Mouse (Mus musculus) left cerebral cortex, adult 18-20 months (tissue): ENCODE results near the gene Plppr2. TPM values are rescaled to one million over a fixed set of nuclear protein-coding genes. Genes with fewer than 3 reads are reported as not detected.

Source experiments
- DNase-seq, 2 experiments: peaks; one replicate each; pipeline ENCODE4 v3.0.0; 2021 to 2022; ENCODE audit warnings: low spot score in 2 of 2, mixed read lengths in 1 of 2
- total RNA-seq, 2 experiments: library from RNA; stranded (reverse); gene quantifications; 2 replicates each; pipeline ENCODE4 v1.2.3; 2021

The Plppr2 gene
- total RNA-seq, 2 experiments from 2014 or later = 171 to 178 TPM

DNA sequence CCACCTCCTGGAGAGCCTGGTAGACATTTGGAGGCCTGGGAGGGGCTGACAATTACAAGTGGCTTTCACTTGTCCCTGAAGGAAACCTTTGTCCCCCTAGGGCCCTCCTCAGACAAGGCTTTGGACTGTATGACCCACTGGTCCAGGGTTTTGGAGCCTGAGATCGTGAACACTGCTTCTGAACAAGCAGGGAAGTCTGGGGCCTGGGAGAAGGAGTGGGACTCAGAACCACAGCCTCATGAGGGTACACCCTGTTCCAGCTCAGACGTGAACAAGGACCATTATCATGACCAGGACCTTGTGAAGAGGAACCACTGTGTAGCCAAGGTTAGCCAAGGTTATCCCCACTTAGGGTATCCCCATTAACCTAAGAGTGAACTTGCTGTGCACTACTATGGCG lies 7.6 kb upstream of the Plppr2 start:
- no peak for DNase-seq

DNA sequence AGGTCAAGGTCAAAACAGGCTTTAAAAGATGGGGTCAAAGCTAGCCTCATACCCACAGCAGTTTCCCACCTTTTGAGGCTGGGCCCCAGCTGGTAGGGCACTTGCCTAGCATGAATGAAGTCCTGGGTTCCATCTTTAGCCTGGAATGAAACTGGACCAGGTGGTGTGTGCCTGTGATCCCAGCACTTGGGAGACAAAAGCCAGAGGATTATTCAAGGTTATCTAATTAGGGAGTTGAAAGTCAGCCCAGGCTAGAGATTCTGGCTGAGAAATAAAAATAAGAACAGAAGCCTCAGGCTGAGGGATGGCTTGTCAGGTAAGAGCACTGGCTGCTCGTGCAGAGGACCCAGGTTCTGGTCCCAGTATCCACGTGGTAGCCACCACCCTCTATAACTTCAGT lies 4.8 kb upstream of the Plppr2 start:
- no peak for DNase-seq

DNA sequence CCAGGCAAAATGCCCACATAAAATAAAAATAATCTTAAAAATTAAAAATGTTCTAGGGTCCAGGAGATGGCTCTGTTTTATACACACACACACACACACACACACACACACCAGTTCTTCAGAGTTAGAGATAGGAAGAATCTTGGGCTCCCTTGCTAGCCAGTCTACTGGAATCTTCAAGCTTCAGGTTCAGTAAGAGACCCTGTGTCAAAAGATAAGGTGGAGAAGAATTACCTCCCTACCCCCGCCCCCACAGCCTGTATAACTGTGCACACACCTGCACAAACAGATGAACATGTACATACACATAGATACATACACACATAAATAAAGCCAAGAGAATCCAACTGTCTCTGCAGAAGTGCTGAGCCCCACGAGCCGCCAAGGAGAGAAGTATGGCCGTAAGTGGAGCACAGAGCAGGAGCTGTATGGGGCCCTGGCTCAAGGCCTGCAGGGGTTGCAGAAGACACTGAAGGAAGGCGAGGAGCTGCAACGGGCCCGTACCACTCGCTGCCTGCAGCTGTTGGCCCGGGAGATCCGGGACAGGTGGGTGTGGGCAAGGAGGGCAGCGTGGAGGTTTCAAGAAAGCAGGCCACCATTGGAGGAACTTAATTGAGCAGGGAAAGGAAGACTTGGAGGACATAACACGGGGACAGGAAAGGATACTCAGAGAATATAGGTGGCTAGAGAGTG lies 4.2 kb upstream of the Plppr2 start:
- no peak for DNase-seq

DNA sequence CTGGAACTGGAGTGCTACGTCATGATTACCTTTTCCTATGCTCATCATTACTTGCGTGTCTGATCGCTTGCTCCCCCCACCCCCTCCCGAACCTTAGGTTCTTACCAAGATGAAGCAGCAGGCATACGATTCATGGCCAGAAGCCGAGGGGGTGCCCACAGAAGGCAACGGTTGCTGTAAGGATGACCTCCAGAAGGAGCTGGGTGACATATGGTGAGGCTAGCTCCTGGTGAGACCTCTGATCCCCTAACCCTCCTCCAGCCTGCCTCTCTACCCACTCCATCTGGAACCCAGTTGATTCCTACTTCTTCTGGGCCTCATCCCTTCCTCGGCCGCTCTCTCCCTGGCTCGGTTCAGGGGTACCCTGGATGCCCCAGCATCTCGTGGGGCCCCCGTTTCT lies 2.8 kb upstream of the Plppr2 start:
- no peak for DNase-seq

DNA sequence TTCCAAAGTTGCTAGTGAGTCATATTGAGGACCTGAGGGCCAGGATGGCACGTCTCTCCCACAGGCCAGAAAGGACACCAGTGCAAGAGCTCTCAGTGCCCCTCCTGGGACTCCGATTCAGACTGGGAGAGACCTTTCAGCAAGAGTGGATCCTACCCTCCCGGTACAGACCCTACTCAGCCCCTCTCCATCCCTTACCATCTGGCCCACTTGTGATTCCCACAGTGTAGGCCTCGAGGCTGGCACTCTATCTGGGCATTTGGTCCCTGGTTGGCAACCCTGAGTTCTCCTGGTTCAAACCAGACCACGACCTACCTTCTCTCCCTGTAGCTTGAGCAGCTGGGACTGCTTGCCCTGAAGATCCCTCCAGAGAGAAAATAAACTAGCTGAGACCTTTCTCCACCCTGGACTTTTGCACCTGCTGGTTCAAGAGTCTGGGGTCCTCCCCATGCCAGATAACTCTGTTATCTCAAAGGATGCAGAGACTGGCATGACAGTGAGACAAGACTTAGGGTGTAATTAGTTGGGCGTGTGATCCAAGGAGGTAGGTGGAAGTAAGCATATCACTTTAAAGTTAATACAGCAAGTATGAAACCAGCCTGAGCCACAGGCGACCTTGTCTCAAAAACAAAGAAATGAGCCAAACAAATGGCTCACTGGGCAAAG lies 1.2 kb upstream of the Plppr2 start:
- DNase-seq = no peak

DNA sequence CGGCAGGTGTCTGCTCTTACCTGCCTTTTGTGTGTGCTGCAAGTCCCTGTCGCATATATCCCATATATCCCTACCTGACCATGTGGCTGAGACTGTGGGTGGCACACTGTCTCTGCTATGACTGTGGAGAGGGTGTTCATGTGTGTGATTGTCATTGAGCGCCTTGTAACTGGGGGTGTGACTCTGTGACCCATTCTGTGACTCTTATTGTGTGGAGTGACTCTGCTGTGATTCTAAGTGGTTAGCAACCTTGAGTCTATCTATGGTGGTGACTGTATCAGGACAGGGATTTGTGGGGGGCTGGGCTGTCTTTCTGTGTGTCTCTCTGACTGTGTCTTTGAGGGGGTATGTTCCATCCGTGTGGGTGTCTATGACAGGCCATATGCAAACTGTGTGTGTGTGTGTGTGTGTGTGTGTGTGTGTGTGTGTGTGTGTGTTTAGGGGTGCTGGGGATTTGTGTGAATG lies 910 bp downstream of the Plppr2 start:
- peak in 1 of 2 experiments; percentile 52 for DNase-seq

DNA sequence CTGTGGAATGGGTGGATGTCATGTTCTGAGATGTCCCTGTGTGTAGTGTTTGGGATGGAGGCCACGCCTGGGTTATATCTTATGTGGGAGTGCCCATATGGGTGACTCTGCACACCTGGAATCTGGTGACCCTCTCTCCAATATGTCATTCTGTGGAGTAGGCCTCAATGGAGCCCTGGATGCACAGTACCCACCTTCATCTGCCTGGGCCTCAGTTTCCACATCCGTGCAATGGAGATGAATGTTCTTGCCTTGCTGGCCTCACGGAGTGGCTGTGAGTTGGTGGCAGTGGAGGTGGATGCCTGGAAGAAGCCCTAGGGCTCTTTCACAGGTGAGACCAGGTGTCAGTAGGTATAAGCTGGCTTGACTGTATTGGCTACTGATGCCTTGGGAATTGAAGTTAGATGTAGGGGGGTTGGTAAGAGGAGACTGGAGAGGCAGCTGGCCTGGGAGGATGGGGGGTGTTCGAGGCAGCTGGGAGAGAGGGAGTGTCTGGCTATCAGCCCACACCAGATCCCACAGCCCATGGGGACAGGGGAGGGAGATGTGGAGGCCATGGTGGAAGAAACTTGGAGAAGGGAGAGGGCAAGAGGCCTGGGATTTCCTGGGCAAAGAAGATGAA lies 1.5 kb downstream of the Plppr2 start:
- DNase-seq = no peak

DNA sequence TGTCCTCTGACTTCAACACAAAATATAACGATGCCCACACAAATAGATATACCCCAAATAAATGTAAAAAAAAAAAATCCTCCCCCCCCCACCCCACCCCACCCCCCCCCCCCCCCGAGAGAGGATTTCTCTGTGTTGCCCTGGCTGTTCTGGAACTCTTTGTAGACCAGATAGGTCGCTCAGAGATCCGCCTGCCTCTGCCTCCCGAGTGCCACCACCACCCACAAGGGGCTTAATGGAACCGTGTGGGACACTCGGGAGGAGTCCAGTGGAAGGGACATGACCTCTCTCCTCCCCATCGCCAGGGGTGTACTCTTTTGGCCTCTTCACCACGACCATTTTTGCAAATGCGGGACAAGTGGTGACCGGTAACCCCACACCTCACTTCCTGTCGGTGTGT lies 6.2 kb downstream of the Plppr2 start:
- DNase-seq = no peak

DNA sequence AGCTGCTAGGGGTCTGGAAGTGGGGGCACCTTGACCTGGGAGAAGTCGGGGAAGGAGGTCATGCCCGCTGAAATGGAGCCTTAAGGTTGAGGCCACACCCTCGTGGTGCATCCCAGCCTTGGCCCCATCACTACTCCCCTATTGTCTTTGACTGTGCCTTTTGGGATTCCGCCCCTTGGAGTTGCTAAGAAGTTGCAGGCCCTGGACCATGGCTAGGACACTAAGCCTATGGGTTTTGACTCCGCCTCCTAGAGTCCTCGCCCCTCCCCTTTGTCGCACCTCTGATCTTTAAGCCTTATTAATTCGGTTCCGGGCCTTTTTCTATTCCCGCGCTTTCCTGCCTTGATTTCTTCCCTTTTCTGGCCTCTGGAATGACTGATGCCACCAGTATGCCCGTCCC lies 6.8 kb downstream of the Plppr2 start:
- DNase-seq = no peak

DNA sequence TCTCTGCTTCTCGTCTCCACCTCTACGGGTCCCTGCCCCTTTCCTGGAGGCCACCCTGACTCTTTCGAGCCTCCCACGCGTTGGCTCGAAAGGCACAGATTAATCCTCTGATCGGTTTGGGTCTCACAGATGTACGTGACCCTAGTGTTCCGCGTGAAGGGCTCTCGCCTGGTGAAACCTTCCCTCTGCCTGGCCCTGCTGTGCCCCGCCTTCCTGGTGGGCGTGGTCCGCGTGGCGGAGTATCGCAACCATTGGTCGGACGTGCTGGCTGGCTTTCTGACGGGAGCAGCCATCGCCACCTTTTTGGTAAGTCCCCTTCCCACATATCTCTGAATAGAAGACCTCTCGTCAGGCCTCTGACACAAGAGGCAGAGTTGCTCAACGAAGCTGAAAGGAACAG lies 7.4 kb downstream of the Plppr2 start:
- no peak for DNase-seq

DNA sequence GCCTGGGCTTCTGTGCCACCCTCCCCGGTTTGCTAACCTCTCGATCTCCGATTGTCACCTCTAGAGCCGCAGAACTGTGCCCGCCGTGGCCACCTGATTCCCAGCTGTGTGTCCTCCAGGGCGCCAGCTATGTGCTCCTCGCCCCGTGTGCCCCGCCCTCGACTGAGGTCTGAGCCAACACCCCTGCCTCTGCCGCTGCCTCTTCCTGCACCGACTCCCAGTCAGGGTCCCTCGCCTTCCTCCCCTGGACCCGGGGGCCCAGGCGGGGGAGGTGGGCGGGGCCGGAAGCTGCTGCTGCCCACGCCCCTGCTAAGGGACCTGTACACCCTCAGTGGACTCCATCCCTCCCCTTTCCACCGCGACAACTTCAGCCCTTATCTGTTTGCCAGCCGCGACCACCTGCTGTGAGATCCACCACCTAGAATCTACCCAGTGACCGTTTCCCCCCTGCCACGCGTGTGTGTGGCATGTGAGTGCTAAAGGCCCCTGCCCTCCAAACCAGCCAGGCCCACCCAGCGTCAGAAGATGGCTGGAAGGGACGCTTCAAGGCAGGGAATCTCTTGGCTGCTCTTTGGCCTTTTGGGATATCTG lies 10.8 kb downstream of the Plppr2 start:
- no peak for DNase-seq

DNA sequence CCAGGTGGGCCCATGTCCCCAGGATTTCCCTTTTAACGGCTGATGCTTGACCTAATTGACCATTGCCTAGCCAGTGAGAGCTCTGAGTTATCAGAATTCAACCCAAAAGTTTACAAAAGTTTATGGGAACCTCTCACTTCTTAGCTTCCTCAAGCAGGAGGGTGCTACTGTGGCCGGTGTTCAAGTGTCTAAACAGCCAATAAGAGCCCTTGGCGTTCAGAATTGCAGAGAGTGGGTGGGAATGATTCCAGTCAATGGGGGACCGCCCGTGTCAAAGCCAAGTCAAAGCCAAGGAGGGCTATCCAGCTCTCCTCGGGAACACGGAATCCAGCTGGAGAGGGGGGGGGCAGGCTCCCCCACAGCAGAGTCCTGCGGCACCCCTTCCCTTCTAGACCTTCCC lies 11.3 kb downstream of the Plppr2 start:
- DNase-seq = no peak

DNA sequence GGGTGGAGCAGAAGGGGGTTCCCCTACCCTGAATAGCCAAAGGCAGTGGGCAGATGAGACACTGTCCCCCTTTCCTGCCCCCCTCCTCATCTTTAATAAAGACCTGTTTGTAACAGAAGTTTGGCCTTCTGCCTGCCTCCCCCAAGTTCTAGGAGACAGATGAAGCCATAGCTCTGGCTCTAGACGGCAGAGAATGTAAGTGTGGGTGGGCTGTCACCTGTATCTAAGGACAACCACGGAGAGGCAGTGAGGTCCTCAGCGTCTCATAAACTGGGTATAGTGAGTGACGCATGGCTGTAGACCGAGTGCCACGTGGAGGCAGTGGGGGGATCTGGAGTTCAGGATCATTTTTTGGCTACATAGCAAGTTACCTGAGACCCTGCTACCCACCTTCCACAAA lies 12.0 kb downstream of the Plppr2 start:
- DNase-seq = no peak

DNA sequence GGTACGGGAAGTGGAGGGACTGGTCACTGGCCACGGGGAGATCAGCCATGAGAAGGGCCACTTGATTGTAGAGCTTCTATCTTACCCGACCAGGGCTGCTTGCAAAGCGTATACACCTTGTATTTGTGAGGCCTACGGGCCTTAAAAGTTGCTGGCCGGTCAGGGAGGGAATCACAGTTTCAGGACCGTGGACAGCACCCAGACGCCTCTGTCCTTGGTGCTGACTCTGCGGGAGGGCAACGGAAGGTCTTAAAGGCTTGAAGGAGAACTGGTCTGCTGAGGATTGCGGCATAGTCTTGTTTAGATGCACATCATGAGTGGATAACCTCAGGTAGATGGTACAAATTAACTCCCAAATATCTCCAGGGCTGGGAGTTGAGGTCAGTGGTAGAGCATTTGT lies 13.5 kb downstream of the Plppr2 start:
- DNase-seq = no peak

DNA sequence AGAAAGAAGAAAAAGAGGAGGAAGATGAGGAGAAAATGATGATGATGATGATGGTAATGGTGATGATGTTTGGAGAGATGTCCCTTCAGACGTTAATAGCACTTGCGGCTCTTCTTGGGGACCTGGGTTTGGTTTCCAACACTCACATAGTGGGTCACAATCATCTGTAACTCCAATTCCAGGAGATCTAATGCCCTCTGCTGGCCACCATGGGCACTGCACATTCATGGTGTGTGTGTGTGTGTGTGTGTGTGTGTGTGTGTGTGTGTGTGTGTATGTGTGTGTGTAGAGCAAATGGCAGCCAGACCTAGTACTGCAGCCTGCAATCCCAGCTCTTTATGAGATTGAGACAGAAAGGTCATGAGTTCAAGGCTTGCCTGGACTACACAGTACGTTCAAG lies 15.1 kb downstream of the Plppr2 start:
- DNase-seq = no peak

DNA sequence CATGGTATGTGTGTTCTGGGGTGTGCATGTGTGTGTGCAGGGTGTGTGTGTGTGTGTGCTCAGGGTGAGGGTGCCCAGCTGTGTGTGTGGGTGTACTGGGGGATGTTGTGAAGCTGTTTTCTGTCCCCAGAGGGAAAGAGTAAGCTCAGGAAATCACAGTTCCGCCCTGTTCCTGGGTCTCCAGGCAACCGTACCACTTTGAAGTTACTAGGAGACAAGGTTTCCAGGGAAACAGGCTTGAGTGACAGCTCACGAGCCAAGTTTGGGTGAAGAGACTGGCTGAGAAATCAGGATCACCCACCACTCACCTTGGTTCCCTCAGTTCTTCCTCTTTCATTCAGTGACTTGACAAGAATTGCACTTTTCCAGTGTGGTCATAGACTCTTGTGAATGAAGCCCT lies 16.8 kb downstream of the Plppr2 start:
- DNase-seq = peak in 1 of 2 experiments; percentile 66

DNA sequence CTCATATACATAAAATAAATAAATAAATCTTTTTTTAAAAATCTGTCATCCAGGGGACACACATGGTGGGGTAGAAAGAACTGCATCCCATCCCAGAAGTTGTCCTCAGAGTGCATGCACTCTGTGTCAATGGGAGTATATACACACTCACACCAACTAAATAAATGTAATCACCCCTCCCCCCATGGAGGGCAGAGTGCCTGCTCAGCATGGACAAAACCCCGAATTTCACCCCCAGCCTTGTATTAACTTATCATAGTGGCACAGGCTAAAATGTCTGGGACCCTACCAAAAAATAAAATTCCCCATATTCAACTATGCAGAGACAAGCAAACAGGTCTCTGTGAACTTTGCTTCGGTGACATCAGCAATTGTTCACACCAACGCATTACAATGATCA lies 17.8 kb downstream of the Plppr2 start:
- no peak for DNase-seq

DNA sequence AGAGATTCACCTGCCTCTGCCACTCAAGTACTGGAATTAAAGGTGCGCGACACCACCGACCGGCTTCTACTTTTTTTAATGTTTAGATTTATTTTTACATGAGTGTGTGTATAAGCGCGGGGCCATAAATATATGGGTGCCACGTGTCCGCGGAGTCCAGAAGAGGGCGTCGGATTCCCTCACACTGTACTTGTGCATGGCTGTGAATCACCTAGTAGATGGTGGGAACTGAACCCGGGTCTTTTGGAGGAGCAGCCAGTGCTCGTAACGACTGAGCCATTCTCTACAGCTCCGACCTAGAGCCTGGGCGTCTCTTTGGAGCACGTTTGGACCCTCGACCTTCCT lies 18.4 kb downstream of the Plppr2 start:
- no peak for DNase-seq

DNA sequence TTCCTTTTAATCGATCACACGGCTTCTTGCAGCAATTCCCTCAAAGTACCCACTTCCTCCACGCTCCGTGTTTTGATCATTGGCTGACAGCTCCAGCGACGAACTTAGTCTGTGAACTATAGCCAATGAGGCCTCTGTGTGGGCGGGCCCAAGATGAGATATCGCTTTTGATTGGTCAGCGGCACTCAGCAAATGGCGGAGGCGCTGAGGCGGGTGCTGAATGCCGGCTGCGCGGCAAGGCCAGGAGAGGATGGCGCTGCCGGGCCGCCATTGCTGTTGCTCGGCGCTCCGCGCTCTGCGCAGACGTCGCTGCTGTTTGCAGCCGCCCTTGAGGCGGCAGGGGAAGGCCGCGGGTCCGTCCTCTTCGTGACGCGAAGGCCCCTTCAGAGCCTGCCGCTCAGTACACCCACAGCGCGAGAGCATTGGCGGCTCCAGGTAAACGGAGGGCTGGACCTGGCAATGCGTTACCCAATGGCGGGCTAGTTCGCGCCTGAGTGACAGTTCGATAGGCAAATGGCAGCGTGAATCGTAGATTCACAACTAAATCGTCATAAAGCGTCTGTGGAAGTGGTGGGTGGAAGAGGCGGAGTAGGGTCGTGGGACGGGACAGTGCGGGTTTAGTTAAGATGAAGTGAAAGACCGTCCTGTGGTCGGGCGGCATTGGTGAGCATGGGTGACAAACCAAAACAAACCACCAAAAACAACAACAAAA lies 18.9 kb downstream of the Plppr2 start, which contains the start of gene Swsap1:
Swsap1 (plus strand) TSS at position 186 of the 712 bp plus-strand sequence.
- peak; percentile 99 for DNase-seq

DNA sequence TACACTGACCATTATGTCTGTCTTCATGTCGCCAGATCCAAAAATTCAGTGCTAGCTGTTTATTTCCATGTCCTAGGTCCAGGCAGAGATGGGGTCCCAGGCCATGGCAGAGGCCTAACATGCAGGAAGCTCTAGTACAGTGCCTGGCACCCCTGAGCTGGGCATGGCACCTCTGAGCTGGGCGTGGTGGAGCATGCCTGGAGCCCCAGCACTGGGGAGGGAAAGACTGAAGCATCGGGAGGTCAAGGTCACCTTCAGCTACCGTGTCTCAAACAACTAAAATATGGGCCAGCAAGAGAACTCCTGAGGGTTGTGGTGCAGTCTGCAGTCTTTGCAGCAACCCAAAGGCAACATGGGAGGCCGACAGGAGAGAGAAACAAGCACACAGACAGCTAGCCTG lies 21.5 kb downstream of the Plppr2 start:
- DNase-seq = no peak

DNA sequence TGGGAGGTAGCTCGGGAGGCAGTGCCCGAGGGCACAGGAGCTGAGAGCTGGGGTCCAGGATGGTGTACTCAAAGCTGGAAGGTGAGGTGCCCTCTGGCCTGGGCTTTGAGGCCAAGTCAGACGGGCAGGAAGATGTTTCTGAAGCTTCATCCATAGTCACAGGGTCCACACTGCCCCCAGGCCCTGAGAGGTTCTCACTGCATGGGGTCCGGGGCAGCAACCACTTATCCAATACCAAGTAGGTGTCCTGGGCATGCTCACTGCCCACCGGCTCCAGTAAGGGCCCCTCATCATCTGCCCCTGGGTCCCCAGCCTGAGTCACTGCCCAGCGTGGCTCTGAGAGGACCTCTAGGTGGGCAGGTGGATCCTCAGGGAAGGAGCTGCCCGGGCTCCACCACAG lies 22.4 kb downstream of the Plppr2 start:
- no peak for DNase-seq

DNA sequence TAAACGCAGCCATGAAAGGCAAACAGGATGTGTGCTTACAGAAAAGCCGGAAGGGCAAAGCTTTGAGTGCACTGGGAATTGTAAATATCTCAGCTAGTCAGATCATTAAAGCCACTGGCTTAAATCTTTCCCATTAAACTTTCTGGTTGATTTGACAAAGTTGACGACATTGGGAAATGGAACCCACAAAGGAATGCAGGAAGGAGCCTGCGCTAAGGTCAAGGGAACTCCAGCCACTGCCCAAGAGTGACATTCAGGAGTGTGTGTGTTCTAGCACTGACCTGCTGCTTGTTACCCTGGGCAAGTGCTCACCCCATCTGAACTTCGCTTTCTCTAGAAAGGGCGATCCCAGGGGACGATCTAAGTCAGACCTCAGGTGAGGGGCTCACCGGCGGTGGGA lies 23.3 kb downstream of the Plppr2 start:
- no peak for DNase-seq
